Mouse (Mus musculus) midbrain, embryonic 12.5 days (tissue): ENCODE data around the gene H1f0. TPM values are rescaled to one million over a fixed set of nuclear protein-coding genes. Genes with fewer than 3 reads are reported as not detected.
"Not testable (repeated sequence)": the region's sequence is repeated elsewhere in the genome, so short reads cannot be mapped to it uniquely, and the experiment has no call there.

Experiments used
- ATAC-seq: fragments of 200-750 bp; cut with Nextera tagmentation; 2 replicates; pipeline ENCODE4 v1.8.0; 2017; ENCODE audit warnings: low read depth, moderate TSS enrichment, moderate library complexity; ENCODE audit not compliant: low FRiP score
- H3K27ac ChIP-seq: fragments of 300-500 bp; sonication (generic); replicated peaks from 2 replicates; pipeline ENCODE4 v1.5.1; 2016; ENCODE audit warnings: mild to moderate bottlenecking
- H3K27me3 ChIP-seq: fragments of 300-500 bp; sonication (generic); 2 replicates; pipeline ENCODE4 v1.6.1; 2016; ENCODE audit warnings: mild to moderate bottlenecking
- H3K36me3 ChIP-seq: fragments of 300-500 bp; sonication (generic); 2 replicates; pipeline ENCODE4 v1.6.1; 2016
- H3K4me1 ChIP-seq: fragments of 300-500 bp; sonication (generic); 2 replicates; pipeline ENCODE4 v1.6.1; 2016
- H3K4me2 ChIP-seq: fragments of 300-500 bp; sonication (generic); replicated peaks from 2 replicates; pipeline ENCODE4 v1.6.1; 2016; ENCODE audit warnings: mild to moderate bottlenecking, moderate library complexity
- H3K4me3 ChIP-seq: fragments of 300-500 bp; sonication (generic); 2 replicates; pipeline ENCODE4 v1.5.1; 2016; ENCODE audit warnings: mild to moderate bottlenecking
- H3K9ac ChIP-seq: fragments of 300-500 bp; sonication (generic); replicated peaks from 2 replicates; pipeline ENCODE4 v1.6.1; 2016; ENCODE audit warnings: mild to moderate bottlenecking, moderate library complexity
- H3K9me3 ChIP-seq: fragments of 300-500 bp; sonication (generic); 2 replicates; pipeline ENCODE4 v1.6.1; 2016; ENCODE audit warnings: mild to moderate bottlenecking
- WGBS: fragments of 180-500 bp; shearing (Covaris S2); methylation state at CpG from one replicate; pipeline ENCODE4 v1.1.7; 2016; 5-methylcytosine and 5-hydroxymethylcytosine counted together
- polyA plus RNA-seq: library from polyadenylated mRNA; unstranded; fragments of >200 nt; fragmentation: Nextera tagmentation; extraction: Ambion mirVana; gene quantifications from 2 replicates; pipeline ENCODE4 v1.2.1, GENCODE M21; 2016

H1f0 gene
- polyA plus RNA-seq, 1 experiment from 2014 or later = 575 TPM

DNA sequence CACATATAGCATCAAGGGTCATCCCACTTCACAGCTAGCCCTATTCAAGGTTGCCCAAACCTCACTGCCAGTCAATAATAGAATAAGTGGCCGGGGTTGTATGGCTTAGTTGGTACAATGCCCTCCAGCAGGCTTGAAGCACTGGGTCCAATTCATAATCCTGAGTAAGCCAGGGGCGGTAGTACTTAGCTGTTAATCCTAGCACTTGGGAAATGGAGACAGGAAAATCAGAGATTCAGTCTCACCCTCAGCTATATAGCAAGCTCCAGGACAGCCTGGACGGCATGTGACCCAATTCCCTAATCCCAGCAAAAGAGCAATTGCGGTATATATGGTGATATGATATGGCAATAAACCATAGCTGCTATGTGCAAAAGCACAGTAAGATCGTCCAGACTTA lies 21.2 kb upstream of the H1f0 start:
- Histone ChIP-seq H3K9me3 (no peaks in the 10 kb centered on the region), H3K9ac (no peak overlapping the region), H3K27me3 (no peaks in the 10 kb centered on the region), H3K4me2 (no peak overlapping the region), H3K27ac (no peak overlapping the region), H3K36me3 (peaks cover 47% of the 10 kb centered on the region), H3K4me3 (no peak overlapping the region), H3K4me1 (peaks cover 3% of the 10 kb centered on the region; the same call in 1 of the 2 replicates)
- no peak for ATAC-seq
- WGBS = 95% methylated on average over 5 of the region's 5 CpGs

DNA sequence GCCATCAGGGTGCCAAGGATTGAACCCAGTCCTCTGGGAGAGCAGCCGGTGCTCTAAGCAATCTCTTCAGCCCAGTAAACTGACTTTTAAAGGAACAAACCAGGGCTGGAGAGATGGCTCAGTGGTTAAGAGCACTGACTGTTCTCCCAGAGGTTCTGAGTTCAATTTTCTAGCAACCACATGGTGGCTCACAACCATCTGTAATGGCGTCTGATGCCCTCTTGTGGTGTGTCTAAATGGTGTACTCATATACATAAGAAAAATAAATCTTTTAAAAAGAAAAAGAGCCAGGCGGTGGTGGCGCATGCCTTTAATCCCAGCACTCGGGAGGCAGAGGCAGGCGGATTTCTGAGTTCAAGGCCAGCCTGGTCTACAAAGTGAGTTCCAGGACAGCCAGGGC lies 20.4 kb upstream of the H1f0 start:
- not testable (repeated sequence) for H3K9me3 ChIP-seq, H3K4me1 ChIP-seq, H3K9ac ChIP-seq, H3K4me2 ChIP-seq, H3K4me3 ChIP-seq, H3K27ac ChIP-seq, ATAC-seq, H3K27me3 ChIP-seq
- peaks cover 40% of the 10 kb centered on the region for H3K36me3 ChIP-seq
- WGBS = 92% methylated on average over 6 of the region's 6 CpGs

DNA sequence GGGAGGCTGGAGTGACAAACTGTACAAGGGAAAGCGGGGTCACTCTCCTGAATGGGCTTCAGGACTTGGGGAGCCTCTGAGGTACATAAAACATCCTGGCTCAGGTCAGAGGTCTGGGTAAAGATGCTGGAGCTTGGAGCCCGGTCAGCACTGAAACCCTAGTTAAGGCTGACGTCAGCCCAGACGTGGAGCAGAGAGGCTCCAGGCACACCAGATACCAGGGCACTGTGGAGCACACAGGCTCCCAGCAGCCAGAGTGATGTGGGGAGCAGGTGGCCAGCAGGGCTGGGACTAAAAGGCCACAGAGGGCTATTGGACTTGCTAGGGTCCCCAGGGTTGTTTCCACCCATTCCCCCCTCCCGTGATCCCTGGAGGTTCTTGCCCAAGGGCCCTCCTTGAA lies 18.5 kb upstream of the H1f0 start:
- WGBS = 81% methylated on average over 5 of the region's 5 CpGs
- H3K9ac ChIP-seq = no peak overlapping the region
- H3K36me3 ChIP-seq = peaks cover 22% of the 10 kb centered on the region
- ATAC-seq = no peak
- H3K4me3 ChIP-seq = no peak overlapping the region
- H3K9me3 ChIP-seq = no peaks in the 10 kb centered on the region
- H3K4me2 ChIP-seq = no peak overlapping the region
- peaks cover 3% of the 10 kb centered on the region; the same call in 1 of the 2 replicates for H3K4me1 ChIP-seq
- no peaks in the 10 kb centered on the region for H3K27me3 ChIP-seq
- 0 out of 2 replicates have a peak overlapping the region, but pooled peaks have one; percentile 4 for H3K27ac ChIP-seq

DNA sequence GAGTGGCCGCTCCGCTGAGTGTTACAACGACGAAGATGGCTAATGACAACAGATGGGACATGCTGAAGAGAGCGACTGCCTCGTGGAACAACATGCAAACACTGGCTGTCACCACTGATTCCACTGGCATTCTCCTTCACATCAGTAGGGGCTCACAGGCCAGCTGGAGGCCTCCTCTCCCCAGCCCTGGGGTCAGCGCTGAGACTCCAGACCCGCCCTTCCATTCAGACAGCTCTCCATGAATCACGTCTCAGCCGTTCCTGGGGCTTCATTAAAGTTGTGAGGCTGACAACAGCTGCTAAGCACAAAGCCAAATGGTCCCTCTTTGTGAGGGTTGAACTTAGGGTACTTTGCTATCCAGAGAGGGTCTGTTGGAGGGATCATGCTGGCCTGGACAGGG lies 16.7 kb upstream of the H1f0 start:
- no peak for ATAC-seq

DNA sequence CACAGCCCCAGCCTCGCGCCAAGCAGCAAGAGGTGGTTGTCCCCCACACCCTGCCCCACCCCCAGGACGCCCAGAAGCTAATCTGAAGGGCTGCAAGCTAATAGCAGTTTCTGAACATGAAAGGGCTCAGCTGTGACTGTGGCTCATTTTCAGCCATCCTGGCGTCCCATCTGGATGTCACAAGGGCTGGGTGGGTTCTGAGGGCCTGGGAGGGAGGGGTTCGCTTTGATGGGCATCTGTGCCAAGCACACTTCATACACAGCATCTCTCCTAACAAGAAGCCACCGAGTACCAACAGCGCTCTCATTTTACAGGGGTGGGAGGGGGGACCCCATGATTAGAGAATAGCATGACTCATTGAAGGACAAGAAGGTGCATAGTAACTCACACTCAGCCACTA lies 14.9 kb upstream of the H1f0 start:
- Histone ChIP-seq H3K9me3 (no peaks in the 10 kb centered on the region), H3K27ac (no peak overlapping the region), H3K36me3 (no peaks in the 10 kb centered on the region), H3K9ac (no peak overlapping the region), H3K27me3 (no peaks in the 10 kb centered on the region), H3K4me2 (no peak overlapping the region), H3K4me3 (no peak overlapping the region), H3K4me1 (peaks cover 3% of the 10 kb centered on the region; the same call in 1 of the 2 replicates)
- no peak for ATAC-seq
- 65% methylated on average over 7 of the region's 7 CpGs for WGBS

More for the DNA sequence above, 16.7 kb upstream of the H1f0 start:
- H3K36me3 ChIP-seq = 0 out of 2 replicates have a peak, but pooled peaks cover 5% of the 10 kb centered on the region
- no peak overlapping the region for H3K9ac ChIP-seq
- H3K4me2 ChIP-seq = no peak overlapping the region
- H3K9me3 ChIP-seq = no peaks in the 10 kb centered on the region
- no peak overlapping the region for H3K4me3 ChIP-seq
- H3K4me1 ChIP-seq = peaks cover 3% of the 10 kb centered on the region; the same call in 1 of the 2 replicates
- WGBS = 64% methylated on average over 10 of the region's 10 CpGs
- H3K27ac ChIP-seq = 0 out of 2 replicates have a peak overlapping the region, but pooled peaks have one; percentile 20
- no peaks in the 10 kb centered on the region for H3K27me3 ChIP-seq

DNA sequence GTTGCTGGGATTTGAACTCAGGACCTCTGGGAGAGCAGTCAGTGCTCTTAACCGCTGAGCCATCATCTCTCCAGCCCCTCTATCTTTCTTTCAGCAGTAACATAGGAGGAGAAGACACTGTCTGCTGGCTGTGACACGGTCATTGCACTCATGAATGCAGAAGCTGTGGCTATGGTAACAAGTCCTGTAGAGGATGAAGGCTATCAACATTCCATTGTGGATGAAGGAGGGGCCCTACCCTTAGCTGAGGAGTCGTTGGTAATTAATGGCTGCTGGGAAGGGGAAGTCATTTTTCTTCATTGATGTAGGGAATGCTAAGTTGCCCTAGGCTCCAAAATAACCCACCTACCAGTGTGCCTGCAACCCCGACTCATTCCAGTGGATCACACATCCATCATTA lies 10.1 kb upstream of the H1f0 start:
- Histone ChIP-seq H3K4me1 (no peaks in the 10 kb centered on the region), H3K9me3 (no peaks in the 10 kb centered on the region), H3K36me3 (no peaks in the 10 kb centered on the region), H3K4me2 (no peak overlapping the region), H3K27me3 (0 out of 2 replicates have a peak, but pooled peaks cover 4% of the 10 kb centered on the region), H3K27ac (no peak overlapping the region), H3K4me3 (no peak overlapping the region), H3K9ac (no peak overlapping the region)
- no peak for ATAC-seq
- 47% methylated on average over 4 of the region's 4 CpGs for WGBS

DNA sequence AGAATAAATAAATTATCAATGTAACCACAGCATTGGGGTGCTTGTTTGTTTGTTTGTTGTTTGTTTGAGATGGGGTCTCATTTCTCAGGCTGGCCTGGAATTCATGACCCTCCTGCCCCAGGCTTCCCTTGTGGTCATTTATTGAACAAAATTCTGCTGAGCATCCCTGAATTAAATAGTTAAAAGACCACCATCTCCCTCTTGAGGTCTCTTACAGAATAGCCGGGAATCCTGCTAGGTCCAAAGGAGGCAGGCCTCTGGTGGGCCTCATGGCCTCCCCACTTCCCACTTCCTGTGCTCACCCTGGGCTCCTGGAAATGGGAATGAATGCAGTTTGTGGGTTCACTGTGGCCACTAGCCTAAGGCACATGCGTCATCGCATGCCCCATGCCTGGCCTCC lies 9.4 kb upstream of the H1f0 start:
- Histone ChIP-seq H3K9ac (no peak overlapping the region), H3K9me3 (no peaks in the 10 kb centered on the region), H3K4me2 (no peak overlapping the region), H3K27ac (no peak overlapping the region), H3K4me1 (no peaks in the 10 kb centered on the region), H3K36me3 (no peaks in the 10 kb centered on the region), H3K4me3 (no peak overlapping the region), H3K27me3 (0 out of 2 replicates have a peak, but pooled peaks cover 9% of the 10 kb centered on the region)
- WGBS = 57% methylated on average over 3 of the region's 3 CpGs
- no peak for ATAC-seq

DNA sequence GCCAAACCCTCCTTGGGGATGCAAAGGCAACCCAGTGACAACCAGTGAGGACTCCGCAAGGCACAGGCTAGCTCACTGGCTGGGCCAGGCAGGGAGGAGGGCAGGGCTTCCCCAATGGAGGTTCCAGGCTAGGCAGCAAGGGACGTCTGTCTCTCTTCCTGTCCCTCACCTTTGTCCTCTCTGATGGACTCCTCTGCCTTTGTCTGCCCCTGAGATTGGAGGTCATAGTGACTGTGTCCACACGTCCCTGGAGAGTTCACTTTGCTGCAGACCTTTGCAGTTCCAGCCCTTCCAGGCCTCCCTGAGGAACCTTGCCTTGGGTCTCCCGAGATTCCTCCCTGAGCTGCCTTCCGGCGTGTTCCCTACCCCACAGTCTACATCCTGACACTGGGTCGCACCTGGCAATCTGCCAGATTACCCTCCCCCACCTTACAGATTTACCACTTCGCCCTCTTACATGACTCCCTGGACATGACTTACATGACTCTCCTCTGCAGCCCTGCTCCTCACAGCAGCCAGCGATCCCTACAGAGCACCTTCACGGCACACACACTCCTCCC lies 5.5 kb upstream of the H1f0 start:
- Histone ChIP-seq H3K4me3 (no peak overlapping the region), H3K27me3 (peaks cover 25% of the 10 kb centered on the region; the same call in 1 of the 2 replicates), H3K9ac (0 out of 2 replicates have a peak overlapping the region, but pooled peaks have one; percentile 4), H3K27ac (no peak overlapping the region), H3K9me3 (no peaks in the 10 kb centered on the region), H3K4me2 (no peak overlapping the region), H3K4me1 (peaks cover 18% of the 10 kb centered on the region), H3K36me3 (no peaks in the 10 kb centered on the region)
- ATAC-seq = no peak
- WGBS = 73% methylated on average over 10 of the region's 10 CpGs

DNA sequence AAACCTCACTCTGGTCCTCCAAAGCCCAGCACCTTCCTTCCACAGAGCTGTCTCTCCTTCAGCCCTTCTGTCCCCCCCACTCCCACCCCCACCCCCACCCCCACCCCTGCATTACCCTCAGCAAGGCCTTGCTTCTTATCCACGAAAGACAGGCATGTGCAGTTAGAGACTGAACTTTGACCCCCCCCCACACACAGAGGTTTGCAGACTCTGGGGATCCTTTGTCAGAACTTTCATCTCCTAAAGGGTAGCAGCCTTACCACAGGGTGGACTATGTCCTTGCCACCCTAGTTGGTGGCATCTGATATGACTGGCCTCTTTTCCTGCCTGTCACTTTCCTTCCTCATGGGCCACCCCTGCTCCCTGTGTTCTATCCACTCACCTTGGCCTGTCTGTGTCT lies 4.9 kb upstream of the H1f0 start:
- ATAC-seq = no peak
- Histone ChIP-seq H3K9me3 (no peaks in the 10 kb centered on the region), H3K4me3 (no peak overlapping the region), H3K36me3 (no peaks in the 10 kb centered on the region), H3K4me1 (peaks cover 22% of the 10 kb centered on the region), H3K4me2 (no peak overlapping the region), H3K27me3 (peaks cover 25% of the 10 kb centered on the region; the same call in 1 of the 2 replicates), H3K27ac (no peak overlapping the region), H3K9ac (0 out of 2 replicates have a peak overlapping the region, but pooled peaks have one; percentile 4)
- WGBS = 56% methylated on average over 1 of the region's 1 CpGs

DNA sequence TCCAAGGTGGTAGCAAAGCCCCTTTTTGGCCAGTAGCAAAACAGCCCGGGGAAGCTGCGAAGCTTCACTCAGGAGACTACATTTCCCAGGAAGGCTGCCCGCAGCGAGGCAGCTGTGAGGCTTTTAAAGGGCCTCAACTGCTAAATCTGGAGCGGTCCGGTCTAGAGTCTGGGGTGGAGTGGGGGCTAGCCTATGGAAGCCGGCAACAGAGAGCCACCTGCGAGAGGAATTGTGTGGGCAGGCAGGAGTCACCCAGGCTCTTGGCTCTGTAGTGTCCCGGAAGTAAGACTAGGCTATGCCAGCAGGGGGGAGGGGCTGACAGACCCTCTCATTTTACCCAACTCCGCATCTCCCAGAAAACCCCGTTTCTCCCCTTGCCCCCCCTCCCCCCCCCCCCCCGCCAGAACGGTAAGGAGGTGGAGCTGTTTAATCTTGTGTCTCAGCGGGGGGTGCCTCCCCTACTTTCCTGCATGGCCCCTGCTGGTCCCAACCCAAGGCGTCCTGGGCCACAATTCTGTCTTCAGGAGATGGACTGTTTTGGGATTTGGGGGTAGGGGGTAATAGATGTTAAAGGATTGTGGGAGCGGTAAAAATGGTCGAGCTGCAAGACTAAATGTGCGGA lies 2.5 kb upstream of the H1f0 start:
- no peaks in the 10 kb centered on the region for H3K9me3 ChIP-seq
- H3K36me3 ChIP-seq = no peaks in the 10 kb centered on the region
- peak overlapping the region; percentile 12; the same call in 1 of the 2 replicates for H3K4me3 ChIP-seq
- H3K4me2 ChIP-seq = peak overlapping the region; percentile 37
- ATAC-seq = no peak
- no peak overlapping the region for H3K27ac ChIP-seq
- H3K9ac ChIP-seq = no peak overlapping the region; the same call in 1 of the 2 replicates
- WGBS = 9% methylated on average over 18 of the region's 18 CpGs
- H3K4me1 ChIP-seq = peaks cover 35% of the 10 kb centered on the region
- peaks cover 21% of the 10 kb centered on the region; the same call in 1 of the 2 replicates for H3K27me3 ChIP-seq

DNA sequence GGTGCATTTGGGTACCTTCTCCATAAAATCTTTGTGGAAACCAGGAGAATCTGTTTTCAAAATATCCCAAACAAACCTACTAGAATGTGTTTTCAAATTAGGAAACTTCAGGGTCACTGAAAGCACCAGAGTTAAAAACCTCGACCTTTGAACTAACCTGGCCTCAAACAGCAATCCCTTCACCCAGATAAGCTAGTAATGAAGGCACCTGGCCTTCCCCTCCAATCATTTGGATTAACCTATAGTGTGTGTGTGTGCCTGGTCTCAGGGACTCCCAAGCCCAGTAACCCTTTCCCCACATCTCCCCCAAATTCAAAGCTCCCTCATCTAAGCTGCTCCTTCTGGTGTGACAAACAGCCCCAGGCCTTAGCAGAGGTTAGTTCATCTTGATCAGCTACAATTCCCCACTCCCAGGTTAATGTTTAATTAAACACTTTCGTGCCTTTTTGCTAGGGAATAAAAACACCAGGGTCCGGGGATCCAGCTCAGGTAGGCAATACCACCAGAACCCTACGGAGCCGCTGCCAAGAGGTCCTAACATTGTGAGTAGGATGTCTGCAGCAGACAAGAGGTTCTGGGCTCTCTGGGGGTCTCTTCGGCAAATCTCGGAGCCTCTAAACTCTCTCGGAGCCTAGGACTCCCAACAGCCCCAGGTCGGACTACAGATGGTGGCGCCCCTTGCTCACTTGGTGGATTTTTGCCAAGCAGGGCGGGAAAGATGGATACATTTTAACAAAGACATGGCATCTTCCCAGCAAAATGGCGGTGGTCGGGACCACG lies 1.5 kb upstream of the H1f0 start:
- H3K9me3 ChIP-seq = no peaks in the 10 kb centered on the region
- ATAC-seq = no peak
- peak overlapping the region; percentile 98; the same call in 1 of the 2 replicates for H3K4me2 ChIP-seq
- peak overlapping the region; percentile 76 for H3K4me3 ChIP-seq
- H3K9ac ChIP-seq = no peak overlapping the region
- no peak overlapping the region for H3K27ac ChIP-seq
- H3K4me1 ChIP-seq = peaks cover 44% of the 10 kb centered on the region
- H3K27me3 ChIP-seq = peaks cover 24% of the 10 kb centered on the region; the same call in 1 of the 2 replicates
- no peaks in the 10 kb centered on the region for H3K36me3 ChIP-seq
- WGBS = 45% methylated on average over 14 of the region's 14 CpGs
